Mouse (Mus musculus) gastrocnemius, adult 18-20 months (tissue): ENCODE results near the gene Arsj. TPM values are rescaled to one million over a fixed set of nuclear protein-coding genes. Genes with fewer than 3 reads are reported as not detected.

ENCODE experiments used
- DNase-seq: peaks from one replicate; pipeline ENCODE4 v3.0.0; 2021; ENCODE audit warnings: low spot score
- total RNA-seq, 2 experiments: library from RNA; stranded (reverse); gene quantifications; 2 replicates each; pipeline ENCODE4 v1.2.3; 2021

The Arsj gene
- total RNA-seq, 2 experiments from 2014 or later: 0.30 to 0.38 TPM

DNA sequence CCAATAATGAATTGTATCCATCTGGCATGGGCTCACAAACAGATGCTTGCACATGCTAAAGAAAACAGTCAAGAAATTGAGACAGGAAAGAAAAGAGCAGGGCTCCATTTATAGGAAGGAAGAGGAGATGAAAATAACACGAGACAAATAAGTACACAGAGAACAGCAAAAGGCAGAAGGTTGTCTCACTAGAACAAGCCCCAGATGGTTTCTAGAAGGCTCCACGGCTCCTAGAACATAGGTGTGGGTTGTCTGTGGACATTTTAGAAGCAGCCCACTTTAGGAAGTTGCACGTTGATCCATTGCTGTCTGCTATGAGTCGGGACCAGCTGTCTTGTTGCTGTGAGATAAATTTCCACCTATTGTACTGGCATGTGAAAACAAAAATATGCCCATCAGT, 37.2 kb downstream of the Arsj start:
- no peak for DNase-seq

DNA sequence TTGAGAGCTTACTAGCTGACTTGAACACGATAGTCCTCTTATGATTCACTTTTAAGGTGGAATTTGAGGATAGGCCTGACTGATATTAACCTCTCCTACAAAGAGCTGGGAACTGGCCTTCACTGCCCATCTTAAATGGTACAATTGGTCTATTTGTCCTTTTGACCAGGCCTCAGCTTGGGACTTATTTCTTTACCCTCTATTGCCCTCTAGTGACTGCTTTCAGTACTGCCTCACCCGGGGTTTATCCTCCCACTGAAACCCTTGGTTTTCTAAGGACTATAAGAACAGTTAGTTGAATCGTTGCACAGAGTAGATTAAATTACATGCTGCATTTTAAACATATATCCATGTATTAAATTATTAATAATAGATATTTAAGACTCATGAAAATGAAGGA, 39.4 kb downstream of the Arsj start:
- DNase-seq: peak; percentile 78

DNA sequence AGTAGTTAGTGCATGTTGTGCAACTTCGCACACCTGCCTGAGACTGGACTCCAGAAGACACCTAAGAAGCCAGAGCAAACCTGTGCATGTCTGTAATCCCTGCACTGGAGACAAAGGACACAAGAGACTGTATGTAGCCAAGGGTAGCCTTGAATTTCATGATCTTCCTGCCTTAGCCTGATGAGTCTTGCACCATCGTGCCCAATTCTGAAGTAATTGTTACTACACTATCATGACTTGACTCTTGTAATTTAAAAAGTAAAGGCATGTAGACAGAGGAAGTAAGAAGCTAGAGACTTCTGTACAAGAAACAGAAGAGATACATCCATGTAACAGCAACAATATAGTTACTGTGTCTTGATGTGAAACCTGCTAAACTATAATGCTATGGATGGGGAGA, 40.7 kb downstream of the Arsj start:
- no peak for DNase-seq

DNA sequence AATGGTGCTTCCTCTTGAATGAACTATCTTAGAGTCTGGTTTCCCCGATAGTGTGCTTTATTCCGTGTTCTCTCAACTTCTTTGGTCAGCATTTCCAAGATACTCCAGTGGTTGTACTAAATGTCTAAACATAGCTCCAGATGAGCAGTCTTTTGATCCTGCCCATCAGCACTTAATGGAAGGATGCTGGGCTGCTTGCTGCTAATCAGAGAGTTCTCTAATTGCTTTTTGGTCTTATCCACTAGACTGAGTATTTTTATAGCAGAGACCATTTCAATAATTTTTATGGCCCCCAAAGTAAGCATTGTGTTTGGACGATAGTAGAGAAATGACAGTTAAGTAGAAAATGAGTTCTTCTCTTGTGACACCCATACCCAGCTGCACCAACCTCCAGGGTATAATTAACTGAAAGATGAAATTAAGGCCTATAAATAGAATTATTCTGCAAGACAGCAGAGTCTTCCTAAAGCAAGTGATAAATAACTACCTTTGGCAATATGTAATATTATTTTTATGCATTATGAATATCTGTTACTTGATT, 67.1 kb downstream of the Arsj start:
- no peak for DNase-seq

DNA sequence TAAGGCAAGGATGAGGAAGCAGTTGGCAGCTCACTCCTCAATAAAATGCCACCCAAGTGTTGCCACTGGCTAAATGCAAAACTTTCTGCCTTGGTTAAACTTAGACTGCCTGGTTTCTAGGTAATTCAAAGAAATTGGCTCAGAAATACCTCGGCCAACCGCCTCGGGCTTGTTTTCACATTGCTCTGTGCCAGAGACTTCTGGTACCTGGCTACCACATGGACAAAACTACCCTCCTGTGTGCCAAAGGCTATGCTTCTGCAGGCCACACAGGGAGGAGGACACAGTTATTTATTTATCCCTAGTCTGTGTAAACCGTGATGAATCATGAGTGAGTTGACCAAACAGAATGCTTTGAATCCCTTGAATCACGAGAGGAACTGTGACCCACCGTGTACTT, 75.8 kb downstream of the Arsj start:
- no peak for DNase-seq

DNA sequence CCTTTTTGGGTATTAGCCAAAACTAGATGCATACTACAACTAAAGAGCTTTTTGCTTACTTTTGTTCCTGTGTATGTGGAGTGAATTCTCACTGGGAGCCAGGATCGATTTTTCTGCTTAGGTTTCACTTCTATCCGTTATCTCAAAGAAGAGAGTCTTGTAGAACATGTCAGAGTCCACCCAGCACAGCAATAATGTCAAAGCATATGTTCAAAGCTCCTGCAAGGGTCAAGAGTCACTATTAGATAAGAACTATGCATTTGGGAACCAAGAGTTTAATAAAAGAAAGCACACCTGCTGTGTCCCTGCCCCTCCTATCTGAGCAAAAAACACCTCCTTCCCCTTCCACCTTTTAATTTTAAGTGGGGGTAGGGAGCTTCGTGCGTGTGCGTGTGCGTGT, 85.6 kb downstream of the Arsj start:
- DNase-seq: no peak

DNA sequence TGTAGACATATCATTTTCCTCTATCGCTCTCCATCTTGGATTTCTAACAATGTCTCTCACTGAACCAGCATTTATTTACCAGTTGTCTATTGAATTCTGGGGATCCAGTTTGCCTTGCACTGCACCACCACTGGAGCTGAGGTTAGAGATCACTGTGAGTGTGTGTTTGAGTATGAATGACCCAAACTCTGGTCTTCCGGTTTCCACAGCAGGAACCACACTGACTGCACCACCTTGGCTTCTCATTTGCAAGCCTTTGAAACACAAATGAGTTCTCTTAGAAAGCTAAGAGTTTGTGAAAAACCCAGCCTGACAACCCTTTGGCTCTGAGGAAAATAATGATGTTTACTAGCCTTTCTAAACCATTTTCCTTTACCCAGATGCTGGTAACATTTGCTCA, 86.0 kb downstream of the Arsj start:
- DNase-seq: no peak

DNA sequence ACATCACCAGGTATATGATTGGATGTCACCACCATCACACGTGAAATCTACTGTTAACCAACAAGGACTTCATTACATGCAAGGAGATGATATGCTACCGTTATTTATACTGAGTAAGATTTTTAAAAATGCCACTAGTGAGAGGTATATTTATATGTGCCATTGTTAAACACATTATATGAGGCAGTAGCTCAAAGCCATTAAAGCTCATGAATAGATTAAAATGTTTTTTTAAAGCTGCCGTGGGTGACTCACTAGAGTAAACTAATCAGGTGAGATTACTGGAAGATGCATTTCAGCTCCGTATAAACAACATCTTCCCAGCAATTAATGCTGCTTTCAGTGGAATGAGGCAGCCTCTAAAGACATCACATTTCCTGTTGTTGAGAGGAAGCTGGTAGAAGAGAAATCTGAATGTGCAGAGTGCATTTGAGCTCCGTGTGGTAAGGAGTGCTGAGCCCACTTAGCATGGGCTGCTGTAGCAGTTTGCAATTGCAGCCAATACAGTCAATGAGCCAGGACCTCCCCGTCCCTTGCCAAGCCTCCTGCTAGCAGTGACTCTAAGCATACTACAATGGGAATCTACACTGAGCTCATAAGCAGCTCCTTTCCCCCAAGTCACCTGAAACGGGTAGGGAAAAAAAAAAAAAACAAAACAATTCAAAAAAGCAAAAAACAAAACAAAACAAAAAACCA, 92.5 kb downstream of the Arsj start:
- no peak for DNase-seq

DNA sequence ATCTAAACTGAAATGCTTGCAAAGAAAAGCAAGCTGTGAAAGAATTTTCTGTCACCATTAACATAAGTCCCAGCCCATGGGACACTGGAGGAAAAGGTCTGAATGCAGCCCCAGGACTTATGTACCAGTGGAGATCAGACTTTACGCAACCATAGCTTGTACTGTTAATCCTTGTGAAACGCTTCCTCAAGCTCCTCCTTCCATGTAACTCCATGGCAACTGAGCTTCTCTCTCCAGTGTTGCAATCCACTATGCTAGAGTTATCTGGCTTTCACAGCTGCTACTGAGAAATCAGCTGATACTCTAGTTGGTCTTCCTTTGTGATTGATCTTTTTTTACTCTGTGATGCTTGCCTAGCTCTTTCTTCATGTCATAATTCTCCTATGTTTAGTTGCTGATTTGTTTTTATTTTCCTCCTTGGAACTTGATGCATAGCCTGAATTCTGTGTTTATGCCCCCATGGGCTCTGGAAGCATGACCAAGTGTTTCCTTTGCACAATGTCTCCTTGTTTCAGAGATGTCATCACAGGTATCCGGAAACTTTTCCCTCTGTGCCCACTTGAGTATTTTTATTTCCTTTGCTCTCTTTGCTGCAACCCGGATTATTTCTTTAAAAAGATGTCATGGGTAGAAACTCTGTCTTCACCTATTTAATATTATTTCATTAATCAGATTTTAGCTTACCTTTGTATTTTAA, 99.8 kb downstream of the Arsj start:
- no peak for DNase-seq

DNA sequence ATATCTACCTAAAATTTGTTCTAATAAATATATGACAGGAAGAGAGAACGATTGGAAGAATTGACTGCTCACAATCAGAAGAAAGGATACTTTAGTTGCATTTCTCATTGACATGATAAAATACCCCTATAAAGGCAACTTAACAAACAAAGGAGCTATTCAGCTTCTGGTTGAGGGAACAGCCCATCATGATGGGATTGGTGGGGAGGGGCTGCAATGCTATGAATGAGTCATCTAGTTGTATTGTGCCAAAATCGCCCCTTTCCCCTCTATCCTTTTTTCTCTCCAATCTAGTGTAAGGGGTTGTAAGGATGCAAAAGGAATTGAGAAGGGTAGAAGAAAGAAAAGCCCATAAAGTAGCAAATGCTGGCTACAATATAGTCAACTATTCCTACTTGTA, 100.8 kb downstream of the Arsj start:
- no peak for DNase-seq

Other genes starting within 250 kb of the Arsj start
- 10 to 100 TPM; 58.1 to 58.9 TPM for gene Camk2d, start 232.6 kb downstream of the Arsj start, total RNA-seq